Mouse (Mus musculus): ENCODE measurements at regions not wholly inside any gene's neighbourhood (a gene's known extent, or its start where the extent isn't known, plus 50 kb on each side); places are given as distances from the start of the nearest gene placed in this dataset.

GRCm38 (mm10) chr4:81926662-81927141 lies 484.1 kb upstream of the Mpdz start:
- TF ChIP-seq CTCF (IDR thresholded peaks at IDR 0.05) = no peak
- no peak for TF ChIP-seq POLR2A (IDR thresholded peaks at IDR 0.05; ENCODE audit: insufficient read depth, low read depth, low read length)
